Mouse (Mus musculus) MEL (cell line): ENCODE measurements around the gene Cep112.

Experiments used
- CTCF ChIP-seq, 3 experiments: IDR thresholded peaks in 2 of 3; conservative IDR thresholded peaks in 1 of 3; 2 replicates each; pipeline ENCODE4 v1.5.1; 2011 to 2012; ENCODE audit warnings: low read length in 3 of 3, low read depth in 2 of 3, mild to moderate bottlenecking in 2 of 3, improper control_type of control experiment in 1 of 3, inconsistent platforms in 1 of 3, mixed read lengths in 1 of 3, moderate library complexity in 1 of 3; ENCODE audit not compliant: control insufficient read depth in 1 of 3, insufficient read depth in 1 of 3, poor library complexity in 1 of 3, severe bottlenecking in 1 of 3
- EP300 ChIP-seq, 2 experiments: IDR thresholded peaks; 2 replicates each; pipeline ENCODE4 v1.6.1; 2011; ENCODE audit warnings: improper control_type of control experiment in 2 of 2, low read length in 2 of 2, low read depth in 1 of 2, mild to moderate bottlenecking in 1 of 2
- GATA1 ChIP-seq: IDR thresholded peaks from 2 replicates; pipeline ENCODE4 v1.6.1; 2011; ENCODE audit warnings: low read depth, low read length, improper control_type of control experiment
- HCFC1 ChIP-seq: IDR thresholded peaks from 2 replicates; pipeline ENCODE4 v1.6.1; 2012; ENCODE audit warnings: low read depth, mild to moderate bottlenecking, inconsistent platforms, low read length, improper control_type of control experiment, moderate library complexity
- MAZ ChIP-seq: IDR thresholded peaks from 2 replicates; pipeline ENCODE4 v1.6.1; 2012; ENCODE audit warnings: low read depth, mild to moderate bottlenecking, inconsistent platforms, low read length, improper control_type of control experiment
- MYB ChIP-seq: IDR thresholded peaks from 2 replicates; pipeline ENCODE4 v1.6.1; 2011; ENCODE audit warnings: mild to moderate bottlenecking, low read depth, low read length, improper control_type of control experiment
- NELFE ChIP-seq: IDR thresholded peaks from 2 replicates; pipeline ENCODE4 v1.6.1; 2011; ENCODE audit warnings: low read depth, low read length, improper control_type of control experiment
- SIN3A ChIP-seq: IDR thresholded peaks from 2 replicates; pipeline ENCODE4 v1.6.1; 2012; ENCODE audit warnings: low read length, improper control_type of control experiment, inconsistent platforms
- SMC3 ChIP-seq: IDR thresholded peaks from 2 replicates; pipeline ENCODE4 v1.6.1; 2011; ENCODE audit warnings: low read depth, low read length, improper control_type of control experiment

DNA sequence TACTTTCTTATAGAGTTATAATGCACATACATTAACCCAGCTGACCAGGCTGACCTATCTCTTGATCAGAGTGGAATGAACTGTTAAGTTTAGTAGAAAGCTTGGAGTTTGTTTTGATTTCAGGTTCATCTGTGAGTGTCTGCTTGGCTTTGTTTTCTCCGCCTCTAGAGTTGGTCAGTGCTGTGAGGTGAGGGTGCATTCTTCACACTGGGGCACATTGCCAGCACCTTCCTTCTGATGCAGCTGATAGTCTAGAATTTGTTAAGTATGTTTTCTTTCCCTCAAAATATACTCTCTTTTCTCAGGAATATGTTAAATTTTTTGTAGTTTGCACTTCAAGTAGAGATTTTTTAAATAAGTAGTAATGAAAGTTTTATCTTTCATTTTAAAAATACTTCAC lies 51.2 kb downstream of the Cep112 start:
- TF ChIP-seq CTCF (IDR thresholded peaks at IDR 0.05 in 2 of 3, conservative IDR thresholded peaks at IDR 0.05 in 1 of 3; ENCODE audit: control insufficient read depth in 1 of 3, insufficient read depth in 1 of 3, low read depth in 2 of 3, low read length in 3 of 3, poor library complexity in 1 of 3, severe bottlenecking in 1 of 3) (no peak), SMC3 (no peak), SIN3A (no peak), NELFE (no peak), GATA1 (no peak), EP300 (IDR thresholded peaks at IDR 0.05; ENCODE audit: low read depth in 1 of 2, low read length in 2 of 2) (no peak), MAZ (no peak), HCFC1 (no peak), MYB (no peak)
